Mouse (Mus musculus) C2C12 (cell line): Measurements from ENCODE around the gene Fcnb.

ENCODE experiments used
- CTCF ChIP-seq: IDR thresholded peaks from one replicate; pipeline ENCODE4 v1.5.1; 2011; ENCODE audit not compliant: control insufficient read depth, insufficient read depth, insufficient read length
- MAX ChIP-seq: IDR thresholded peaks from one replicate; pipeline ENCODE4 v1.6.1; 2011; ENCODE audit warnings: mild to moderate bottlenecking, control low read depth
- MYOD1 ChIP-seq: IDR thresholded peaks from one replicate; pipeline ENCODE4 v1.6.1; 2011; ENCODE audit warnings: low read depth; ENCODE audit not compliant: control insufficient read depth, insufficient read length

DNA sequence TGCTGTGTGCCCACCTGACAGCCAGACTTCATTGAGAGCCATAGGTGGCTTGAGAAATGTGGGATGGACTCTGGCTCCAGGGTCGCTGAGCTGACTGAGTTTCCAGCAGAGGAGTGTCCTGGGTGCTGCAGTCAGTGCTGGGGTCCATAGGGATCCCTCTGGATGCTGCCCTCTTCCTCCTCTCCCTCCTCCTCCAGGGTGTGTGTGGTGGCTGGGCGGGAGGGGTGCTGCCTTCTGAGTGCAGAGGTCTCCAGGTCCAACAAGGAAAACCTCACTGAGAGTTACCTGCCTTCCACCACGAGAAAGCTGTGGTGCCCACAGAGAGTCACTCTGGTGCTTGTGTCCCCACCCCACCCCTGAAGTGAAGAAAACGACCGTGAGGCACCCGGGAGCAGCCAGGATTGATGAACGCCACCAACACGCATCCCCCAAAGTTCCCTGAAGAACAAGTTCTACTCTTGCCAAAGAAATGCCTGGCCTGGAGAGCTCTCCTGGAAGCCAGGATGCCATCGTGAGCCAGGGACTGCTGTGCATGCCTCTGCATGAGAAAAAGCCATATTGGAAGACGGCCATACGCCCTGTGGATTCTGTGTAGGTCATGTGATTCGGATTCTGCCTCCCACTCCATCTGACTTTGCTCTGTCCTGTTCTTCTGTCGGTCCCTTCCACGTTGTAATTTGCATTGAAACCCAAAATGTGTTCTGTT lies 46.1 kb downstream of the Fcnb start:
- TF ChIP-seq CTCF (no peak), MYOD1 (no peak), MAX (no peak)
